Mouse (Mus musculus): Measurements from ENCODE around the gene Nrde2.

GRCm38 (mm10) chr12:100101651-100102050 lies 57.8 kb downstream of the Nrde2 start:
- TF ChIP-seq CTCF (IDR thresholded peaks at IDR 0.05) (no peak), POLR2A (IDR thresholded peaks at IDR 0.05; ENCODE audit: insufficient read depth, low read depth, low read length) (no peak), EP300 (IDR thresholded peaks at IDR 0.05; ENCODE audit: insufficient read depth, low read depth, low read length) (no peak)

Measured in heart, adult 2 months (tissue).